Mouse (Mus musculus) T-cell, adult 2 months (primary cell): ENCODE measurements around the gene Nfe2.

Experiments used
- DNase-seq: peaks from one replicate; pipeline ENCODE4 v3.0.0; 2022; ENCODE audit warnings: low spot score

Gene Nfe2

GRCm38 (mm10) chr15:103216052-103216451 lies 42.2 kb downstream of the Nfe2 start:
- no peak for DNase-seq

GRCm38 (mm10) chr15:103214971-103215907 lies 43.0 kb downstream of the Nfe2 start:
- DNase-seq = peak; percentile 84

GRCm38 (mm10) chr15:103214149-103214548 lies 44.1 kb downstream of the Nfe2 start:
- DNase-seq = no peak

GRCm38 (mm10) chr15:103205156-103205555 lies 53.0 kb downstream of the Nfe2 start:
- DNase-seq = no peak

- DNase-seq = no peak
Measured at GRCm38 (mm10) chr15:103202088-103202793, 56.0 kb downstream of the Nfe2 start.
